Mouse (Mus musculus) spleen, adult 12 weeks (tissue): ENCODE results near the gene Celf1.

Source experiments
- DNase-seq: peaks from one replicate; pipeline ENCODE4 v3.0.0; 2022; ENCODE audit warnings: low spot score

Celf1 gene

GRCm38 (mm10) chr2:91062779-91063606 lies 122.8 kb downstream of the Celf1 start:
- no peak for DNase-seq

GRCm38 (mm10) chr2:91064211-91064610 lies 124.0 kb downstream of the Celf1 start:
- no peak for DNase-seq

GRCm38 (mm10) chr2:91065544-91065943 lies 125.4 kb downstream of the Celf1 start:
- DNase-seq = no peak

- DNase-seq = no peak
These were observed 126.3 kb downstream of the Celf1 start for GRCm38 (mm10) chr2:91066455-91066854.

- no peak for DNase-seq
These were observed 128.1 kb downstream of the Celf1 start for GRCm38 (mm10) chr2:91068162-91068871.

- DNase-seq = no peak
These were observed 128.6 kb downstream of the Celf1 start for GRCm38 (mm10) chr2:91068872-91069165.
